Mouse (Mus musculus): Measurements from ENCODE around the gene Atl1.

- TF ChIP-seq CTCF (IDR thresholded peaks at IDR 0.05; ENCODE audit: borderline replicate concordance, insufficient read depth, low read length) (no peak), POLR2A (IDR thresholded peaks at IDR 0.05; ENCODE audit: low read depth, low read length) (no peak)
Observed at GRCm38 (mm10) chr12:69966071-69966470, 73.7 kb downstream of the Atl1 start.

Measured in embryonic fibroblast, embryonic 13.5 days (primary cell).